Comparison of ENCODE assay signal across 9 mouse cellular contexts in genomic region chr7:19073504-19073903, GRCm38 (mm10). TPM values are rescaled to one million over a fixed set of nuclear protein-coding genes. Genes with fewer than 3 reads are reported as not detected.
DNase-seq lines count a peak whose midpoint lies in the region; ATAC-seq and TF ChIP-seq lines count a peak whose summit lies in the region.
"Had no signal": no experiment of that assay in that cellular context is flagged by ENCODE, and none has a peak within 500 bp of the region (broad histone marks: within the 10 kb centered on the region; RNA-seq: fewer than 3 reads in every experiment).

No protein-coding gene starts in this region.

- peaks cover 18% of the 10 kb centered on the region for H3K79me3 ChIP-seq in C2C12 (ENCODE audit: low read depth)

- H3K9me3 ChIP-seq in kidney, postnatal 0 days (replicated peaks; ENCODE audit: low read length) = no peaks in the 10 kb centered on the region
- no peaks in the 10 kb centered on the region for H3K9me3 ChIP-seq in kidney, embryonic 15.5 days (replicated peaks)
- H3K9me3 ChIP-seq in liver, embryonic 14.5 days (ENCODE audit: control insufficient read depth, low read length) = no peaks in the 10 kb centered on the region

- 82% methylated on average over 9 of the region's 9 CpGs for WGBS in kidney, postnatal 0 days
- WGBS in kidney, embryonic 15.5 days = 83% methylated on average over 9 of the region's 9 CpGs
- 75% methylated on average over 9 of the region's 9 CpGs for WGBS in liver, embryonic 14.5 days (ENCODE audit: insufficient replicate concordance)

- ATAC-seq in kidney, postnatal 0 days (replicated peaks; ENCODE audit: low FRiP score, low read depth) = no peak
- ATAC-seq in kidney, embryonic 15.5 days (replicated peaks; ENCODE audit: low FRiP score) = no peak
- no peak for ATAC-seq in liver, embryonic 14.5 days (ENCODE audit: insufficient read depth)

- no peaks in the 10 kb centered on the region; the same call in 1 of the 2 replicates for H3K36me3 ChIP-seq in kidney, postnatal 0 days (ENCODE audit: insufficient read depth, low read length)
- H3K36me3 ChIP-seq in kidney, embryonic 15.5 days = peaks cover 7% of the 10 kb centered on the region
- H3K36me3 ChIP-seq in C2C12 (ENCODE audit: control insufficient read depth, insufficient read depth) = peaks cover 6% of the 10 kb centered on the region
- 0 out of 2 replicates have a peak, but pooled peaks cover 2% of the 10 kb centered on the region for H3K36me3 ChIP-seq in liver, embryonic 14.5 days (replicated peaks; ENCODE audit: control insufficient read depth, insufficient read depth, low read depth)

- H3K4me2 ChIP-seq in kidney, postnatal 0 days (ENCODE audit: low read length) = no peak overlapping the region
- no peak overlapping the region for H3K4me2 ChIP-seq in kidney, embryonic 15.5 days
- no peak overlapping the region for H3K4me2 ChIP-seq in liver, embryonic 14.5 days (ENCODE audit: low read depth)

- H3ac ChIP-seq in C2C12 (ENCODE audit: control insufficient read depth, insufficient read length, low read depth) = no peak overlapping the region

- peaks cover 33% of the 10 kb centered on the region for H3K79me2 ChIP-seq in C2C12 (ENCODE audit: control insufficient read depth, insufficient read depth)

- peak; percentile 70 for TF ChIP-seq CTCF in kidney, postnatal 0 days (IDR thresholded peaks at IDR 0.05; ENCODE audit: low read depth)
- peak; percentile 28 for TF ChIP-seq CTCF in C2C12 (IDR thresholded peaks at IDR 0.05; ENCODE audit: control insufficient read depth, insufficient read depth, insufficient read length)
- peak; percentile 87 for TF ChIP-seq CTCF in liver, embryonic 14.5 days (IDR thresholded peaks at IDR 0.05; ENCODE audit: low read depth)

- no peak for TF ChIP-seq EP300 in liver, embryonic 14.5 days (IDR thresholded peaks at IDR 0.05; ENCODE audit: low read depth)

- H3K9ac ChIP-seq in kidney, postnatal 0 days (ENCODE audit: low read depth, low read length) = no peak overlapping the region
- no peak overlapping the region for H3K9ac ChIP-seq in kidney, embryonic 15.5 days
- no peak overlapping the region for H3K9ac ChIP-seq in liver, embryonic 14.5 days (replicated peaks)

- no peak overlapping the region for H3K4me3 ChIP-seq in kidney, postnatal 0 days (replicated peaks; ENCODE audit: low read depth, low read length)
- no peak overlapping the region for H3K4me3 ChIP-seq in kidney, embryonic 15.5 days (replicated peaks)
- H3K4me3 ChIP-seq in C2C12 (ENCODE audit: insufficient read depth, poor library complexity, severe bottlenecking) = no peak overlapping the region
- no peak overlapping the region for H3K4me3 ChIP-seq in liver, embryonic 14.5 days (ENCODE audit: insufficient read depth in 1 of 2, low read depth in 2 of 2, low read length in 2 of 2)

- H3K4me1 ChIP-seq in kidney, postnatal 0 days (replicated peaks; ENCODE audit: insufficient read depth, low read length) = peaks cover 11% of the 10 kb centered on the region
- peaks cover 27% of the 10 kb centered on the region for H3K4me1 ChIP-seq in kidney, embryonic 15.5 days
- H3K4me1 ChIP-seq in liver, embryonic 14.5 days (replicated peaks; ENCODE audit: control insufficient read depth in 2 of 2, insufficient read depth in 2 of 2, low read length in 1 of 2) = peaks cover 8 to 20% of the 10 kb centered on the region in 2 experiments

- no peaks in the 10 kb centered on the region for H3K27me3 ChIP-seq in kidney, postnatal 0 days (ENCODE audit: insufficient read depth, low read length)
- no peaks in the 10 kb centered on the region for H3K27me3 ChIP-seq in kidney, embryonic 15.5 days
- no peaks in the 10 kb centered on the region for H3K27me3 ChIP-seq in C2C12 (ENCODE audit: control insufficient read depth, insufficient read depth, insufficient read length)
- H3K27me3 ChIP-seq in liver, embryonic 14.5 days (ENCODE audit: control insufficient read depth, insufficient read depth, low read length) = peaks cover 2% of the 10 kb centered on the region; the same call in 1 of the 2 replicates

- H3K27ac ChIP-seq in kidney, postnatal 0 days = no peak overlapping the region
- no peak overlapping the region for H3K27ac ChIP-seq in kidney, embryonic 15.5 days
- H3K27ac ChIP-seq in liver, embryonic 14.5 days = no peak overlapping the region

- no peak for DNase-seq in kidney, postnatal 0 days (ENCODE audit: low spot score)
- DNase-seq in ES-CJ7 (ENCODE audit: low read depth, low spot score) = peak; percentile 83
- DNase-seq in liver, embryonic 14.5 days (ENCODE audit: low read depth in 3 of 3, low spot score in 3 of 3) = no peak
- DNase-seq in Muller cell, postnatal 12 days (ENCODE audit: inconsistent ontology term) = no peak
- DNase-seq in layer of hippocampus, adult 9-11 months = no peak
- DNase-seq in embryo, embryonic 9.5 days (ENCODE audit: extremely low spot score) = no peak

TF ChIP-seq in C2C12, 6 proteins besides CTCF, POLR2A, EP300 and RAD21:
- TF ChIP-seq MAX (IDR thresholded peaks at IDR 0.05) = no peak
- no peak for TF ChIP-seq MYOD1 (IDR thresholded peaks at IDR 0.05; ENCODE audit: control insufficient read depth, insufficient read length, low read depth)
- TF ChIP-seq FOSL1 (IDR thresholded peaks at IDR 0.05; ENCODE audit: insufficient read depth, low read length, poor library complexity, severe bottlenecking) = no peak
- no peak for TF ChIP-seq CEBPB (IDR thresholded peaks at IDR 0.05; ENCODE audit: low read depth)
- TF ChIP-seq USF1 (IDR thresholded peaks at IDR 0.05; ENCODE audit: low read depth) = no peak
- TF ChIP-seq MYOG (IDR thresholded peaks at IDR 0.05; ENCODE audit: control insufficient read depth, extremely low read depth, insufficient read length) = no peak

RNA-seq across cellular contexts. Expression of gene Dmwd, which starts 2.5 kb away (rescaled TPM):
- polyA plus RNA-seq in kidney, postnatal 0 days (2015; fragmentation: Nextera tagmentation; extraction: Ambion mirVana) = 12.2 and 16.9 TPM in 2 replicates
- 15.4 and 18.7 TPM in 2 replicates for polyA plus RNA-seq in kidney, embryonic 15.5 days (2015; fragmentation: Nextera tagmentation; extraction: Ambion mirVana)
- 83.1 TPM for polyA plus RNA-seq in C2C12 (2012; fragmentation: generic; extraction: Trizol)
- 18.1 and 20.2 TPM in 2 replicates for polyA plus RNA-seq in liver, embryonic 14.5 days (2012; rRNA removed)
- polyA plus RNA-seq in liver, embryonic 14.5 days (2014; fragmentation: Nextera tagmentation; extraction: Ambion mirVana) = 3.5 and 3.7 TPM in 2 replicates

RNA-seq across cellular contexts. Expression of gene Dmpk, which starts 10.1 kb away (rescaled TPM):
- 9.4 and 11.6 TPM in 2 replicates for polyA plus RNA-seq in kidney, postnatal 0 days (2015; fragmentation: Nextera tagmentation; extraction: Ambion mirVana)
- polyA plus RNA-seq in kidney, embryonic 15.5 days (2015; fragmentation: Nextera tagmentation; extraction: Ambion mirVana) = 18.1 and 24.7 TPM in 2 replicates
- 120 TPM for polyA plus RNA-seq in C2C12 (2012; fragmentation: generic; extraction: Trizol)
- polyA plus RNA-seq in liver, embryonic 14.5 days (2012; rRNA removed) = 17.9 and 20.7 TPM in 2 replicates
- 8.3 and 10.6 TPM in 2 replicates for polyA plus RNA-seq in liver, embryonic 14.5 days (2014; fragmentation: Nextera tagmentation; extraction: Ambion mirVana)

RNA-seq across cellular contexts. Expression of gene Rsph6a, which starts 19.0 kb away (rescaled TPM):
- polyA plus RNA-seq in kidney, postnatal 0 days (2015; fragmentation: Nextera tagmentation; extraction: Ambion mirVana) = not detected in 2 replicates
- not detected in 2 replicates for polyA plus RNA-seq in kidney, embryonic 15.5 days (2015; fragmentation: Nextera tagmentation; extraction: Ambion mirVana)
- 0.09 TPM for polyA plus RNA-seq in C2C12 (2012; fragmentation: generic; extraction: Trizol)
- not detected in 2 replicates for polyA plus RNA-seq in liver, embryonic 14.5 days (2012; rRNA removed)
- not detected in 2 replicates for polyA plus RNA-seq in liver, embryonic 14.5 days (2014; fragmentation: Nextera tagmentation; extraction: Ambion mirVana)
- polyA plus RNA-seq: limb, embryonic 11.5 days had no signal

RNA-seq across cellular contexts. Expression of gene Six5, which starts 20.9 kb away (rescaled TPM):
- polyA plus RNA-seq in kidney, postnatal 0 days (2015; fragmentation: Nextera tagmentation; extraction: Ambion mirVana) = 7.6 and 7.9 TPM in 2 replicates
- 8.0 and 10.1 TPM in 2 replicates for polyA plus RNA-seq in kidney, embryonic 15.5 days (2015; fragmentation: Nextera tagmentation; extraction: Ambion mirVana)
- polyA plus RNA-seq in C2C12 (2012; fragmentation: generic; extraction: Trizol) = 1.6 TPM
- polyA plus RNA-seq in liver, embryonic 14.5 days (2012; rRNA removed) = 3.3 and 4.3 TPM in 2 replicates
- 0.60 and 1.3 TPM in 2 replicates for polyA plus RNA-seq in liver, embryonic 14.5 days (2014; fragmentation: Nextera tagmentation; extraction: Ambion mirVana)

RNA-seq across cellular contexts. Expression of gene Gm4969, which starts 44.7 kb away (rescaled TPM):
- 2.0 TPM in 2 replicates for polyA plus RNA-seq in kidney, postnatal 0 days (2015; fragmentation: Nextera tagmentation; extraction: Ambion mirVana)
- polyA plus RNA-seq in kidney, embryonic 15.5 days (2015; fragmentation: Nextera tagmentation; extraction: Ambion mirVana) = 2.9 and 3.4 TPM in 2 replicates
- polyA plus RNA-seq in C2C12 (2012; fragmentation: generic; extraction: Trizol) = not detected
- 0.14 and 0.25 TPM in 2 replicates for polyA plus RNA-seq in liver, embryonic 14.5 days (2012; rRNA removed)
- polyA plus RNA-seq in liver, embryonic 14.5 days (2014; fragmentation: Nextera tagmentation; extraction: Ambion mirVana) = 0.16 and 0.22 TPM in 2 replicates

Comparison
In these comparisons a context has a peak if more than half of its experiments do, and no peak if none do; other contexts are left out.
1. CTCF ChIP-seq: peak in every context shown above with its lines; median percentile 87 in liver, embryonic 14.5 days; 70 in kidney, postnatal 0 days; 28 in C2C12.